Mouse (Mus musculus) liver, embryonic 14.5 days (tissue): ENCODE data around the gene Banp. TPM values are rescaled to one million over a fixed set of nuclear protein-coding genes. Genes with fewer than 3 reads are reported as not detected.
A peak's percentile ranks its signal among the peaks of the same experiment; 100 is the strongest.

Experiments used
- ATAC-seq: fragments of 200-750 bp; cut with Nextera tagmentation; 2 replicates; pipeline ENCODE4 v1.8.0; 2017; ENCODE audit warnings: moderate number of reproducible peaks, mild to moderate bottlenecking, moderate library complexity; ENCODE audit not compliant: insufficient read depth
- DNase-seq, 3 experiments: peaks; one replicate each; pipeline ENCODE4 v3.0.0-alpha.2; 2012 to 2013; ENCODE audit warnings: low read depth in 3 of 3, low spot score in 3 of 3
- H3K27ac ChIP-seq: fragments of 300-500 bp; sonication (generic); 2 replicates; pipeline ENCODE4 v1.5.1; 2014; ENCODE audit warnings: moderate library complexity, mild to moderate bottlenecking, control low read depth, inconsistent platforms
- H3K27me3 ChIP-seq: fragments of 300-500 bp; sonication (generic); 2 replicates; pipeline ENCODE4 v1.6.1; 2014; ENCODE audit warnings: mild to moderate bottlenecking, low read length, moderate library complexity; ENCODE audit not compliant: control insufficient read depth, insufficient read depth
- H3K36me3 ChIP-seq: fragments of 300-500 bp; sonication (generic); replicated peaks from 2 replicates; pipeline ENCODE4 v1.6.1; 2014; ENCODE audit warnings: low read depth; ENCODE audit not compliant: control insufficient read depth, insufficient read depth
- H3K4me1 ChIP-seq, 2 experiments: fragments of 200-500 bp in 1 of 2; fragments of 300-500 bp in 1 of 2; sonication (generic) in 1 of 2; replicated peaks; 2 replicates each; pipeline ENCODE4 v1.6.1; 2012 to 2014; ENCODE audit warnings: antibody characterized with exemption in 1 of 2, inconsistent platforms in 1 of 2, low read length in 1 of 2; ENCODE audit not compliant: control insufficient read depth in 2 of 2, insufficient read depth in 2 of 2
- H3K4me2 ChIP-seq: fragments of 300-500 bp; sonication (generic); 2 replicates; pipeline ENCODE4 v1.6.1; 2014; ENCODE audit warnings: low read depth, mild to moderate bottlenecking, control low read depth, moderate library complexity
- H3K4me3 ChIP-seq, 2 experiments: fragments of 200-500 bp in 1 of 2; fragments of 300-500 bp in 1 of 2; sonication (generic) in 1 of 2; 2 replicates each; pipeline ENCODE4 v1.5.1; 2012 to 2014; ENCODE audit warnings: low read depth in 2 of 2, low read length in 2 of 2, mild to moderate bottlenecking in 2 of 2, control low read depth in 1 of 2, inconsistent platforms in 1 of 2, moderate library complexity in 1 of 2; ENCODE audit not compliant: insufficient read depth in 1 of 2
- H3K9ac ChIP-seq: fragments of 300-500 bp; sonication (generic); replicated peaks from 2 replicates; pipeline ENCODE4 v1.6.1; 2014; ENCODE audit warnings: mild to moderate bottlenecking, control low read depth, moderate library complexity
- H3K9me3 ChIP-seq: fragments of 300-500 bp; sonication (generic); 2 replicates; pipeline ENCODE4 v1.6.1; 2016; ENCODE audit warnings: low read length, mixed read lengths; ENCODE audit not compliant: control insufficient read depth
- CTCF ChIP-seq: IDR thresholded peaks from 2 replicates; pipeline ENCODE4 v1.5.1; 2016; ENCODE audit warnings: antibody characterized with exemption, low read depth, control low read depth
- EP300 ChIP-seq: IDR thresholded peaks from 2 replicates; pipeline ENCODE4 v1.6.1; 2016; ENCODE audit warnings: antibody characterized with exemption, low read depth
- WGBS: fragments of 180-500 bp; shearing (Covaris S2); extraction: QIAGEN DNeasy Blood & Tissue Kit; methylation state at CpG from one replicate; pipeline ENCODE4 v1.1.7; 2014; ENCODE audit not compliant: insufficient replicate concordance; 5-methylcytosine and 5-hydroxymethylcytosine counted together
- polyA plus RNA-seq, 2 experiments: library from polyadenylated mRNA; depleted of rRNA in 1 of 2; stranded (reverse) in 1 of 2; unstranded in 1 of 2; fragments of >200 nt; fragmentation: Nextera tagmentation in 1 of 2; extraction: Ambion mirVana in 1 of 2; gene quantifications; 2 replicates each; pipeline versions ENCODE4 v1.2.1 to v1.2.3; 2012 to 2014

Gene Banp
- polyA plus RNA-seq, 2 experiments: 13.6 to 20.8 TPM

DNA sequence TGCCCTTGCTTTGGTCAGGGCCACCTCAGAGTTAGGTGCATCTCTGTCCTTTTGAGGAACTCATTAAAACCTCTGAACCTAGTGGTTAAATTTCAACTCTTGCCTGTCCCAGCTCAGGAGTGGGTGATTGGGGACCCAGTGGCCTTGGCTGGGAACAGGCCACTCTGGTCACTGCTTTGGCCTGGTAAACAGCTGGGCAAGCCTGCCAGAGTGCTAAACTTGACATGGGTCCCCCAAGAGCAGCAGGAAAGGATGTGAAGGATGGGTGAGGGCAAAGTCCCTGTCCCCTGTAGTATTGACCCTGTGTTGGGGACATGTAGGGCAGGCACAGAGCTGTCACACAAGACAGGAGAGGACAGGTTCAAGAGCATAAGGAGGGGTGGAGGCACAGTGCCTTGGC is 4.7 kb upstream of the Banp start, which contains the start of gene Car5a:
Gene Car5a, minus strand, starts transcription at position 74 of the 400 bp plus-strand sequence.
- TF ChIP-seq EP300 (no peak), CTCF (no peak; the same call in 1 of the 2 replicates)
- Histone ChIP-seq H3K9me3 (no peaks in the 10 kb centered on the region), H3K27ac (no peak within 1 kb of the TSS), H3K4me2 (no peak within 1 kb of the TSS), H3K36me3 (no peaks in the 10 kb centered on the region), H3K4me3 (no peak within 1 kb of the TSS), H3K4me1 (peaks cover 20 to 26% of the 10 kb centered on the region in 2 experiments), H3K27me3 (no peaks in the 10 kb centered on the region), H3K9ac (no peak within 1 kb of the TSS)
- no peak for DNase-seq
- no peak for ATAC-seq

DNA sequence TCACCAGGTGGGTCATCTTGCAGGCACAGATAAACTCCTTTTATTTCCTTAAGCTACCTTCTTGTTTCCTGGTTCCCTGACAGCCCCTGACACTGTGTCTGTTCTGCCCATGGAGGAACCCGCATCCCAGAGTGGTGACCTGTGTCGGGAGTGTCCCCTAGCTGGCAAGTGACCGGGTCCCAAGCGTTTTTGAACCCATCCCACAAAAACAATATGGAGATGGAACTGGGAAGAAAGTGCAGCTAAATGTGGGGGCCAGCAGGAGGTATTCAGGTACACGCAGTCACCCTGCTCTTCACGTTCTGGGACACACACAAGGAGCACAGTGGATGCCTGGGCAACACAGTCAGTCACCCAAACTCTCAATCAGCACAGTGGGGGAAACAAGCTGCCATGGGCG is 3.2 kb upstream of the Banp start:
- no peak for ATAC-seq
- no peak for TF ChIP-seq EP300
- TF ChIP-seq CTCF: no peak
- H3K4me1 ChIP-seq: peaks cover 20 to 26% of the 10 kb centered on the region in 2 experiments
- no peaks in the 10 kb centered on the region for H3K27me3 ChIP-seq
- H3K4me2 ChIP-seq: peak overlapping the region; percentile 76; the same call in 1 of the 2 replicates
- DNase-seq: no peak
- H3K4me3 ChIP-seq: no peak overlapping the region
- H3K9me3 ChIP-seq: no peaks in the 10 kb centered on the region
- no peaks in the 10 kb centered on the region for H3K36me3 ChIP-seq
- 75% methylated on average over 7 of the region's 7 CpGs for WGBS
- H3K9ac ChIP-seq: no peak overlapping the region
- no peak overlapping the region for H3K27ac ChIP-seq

DNA sequence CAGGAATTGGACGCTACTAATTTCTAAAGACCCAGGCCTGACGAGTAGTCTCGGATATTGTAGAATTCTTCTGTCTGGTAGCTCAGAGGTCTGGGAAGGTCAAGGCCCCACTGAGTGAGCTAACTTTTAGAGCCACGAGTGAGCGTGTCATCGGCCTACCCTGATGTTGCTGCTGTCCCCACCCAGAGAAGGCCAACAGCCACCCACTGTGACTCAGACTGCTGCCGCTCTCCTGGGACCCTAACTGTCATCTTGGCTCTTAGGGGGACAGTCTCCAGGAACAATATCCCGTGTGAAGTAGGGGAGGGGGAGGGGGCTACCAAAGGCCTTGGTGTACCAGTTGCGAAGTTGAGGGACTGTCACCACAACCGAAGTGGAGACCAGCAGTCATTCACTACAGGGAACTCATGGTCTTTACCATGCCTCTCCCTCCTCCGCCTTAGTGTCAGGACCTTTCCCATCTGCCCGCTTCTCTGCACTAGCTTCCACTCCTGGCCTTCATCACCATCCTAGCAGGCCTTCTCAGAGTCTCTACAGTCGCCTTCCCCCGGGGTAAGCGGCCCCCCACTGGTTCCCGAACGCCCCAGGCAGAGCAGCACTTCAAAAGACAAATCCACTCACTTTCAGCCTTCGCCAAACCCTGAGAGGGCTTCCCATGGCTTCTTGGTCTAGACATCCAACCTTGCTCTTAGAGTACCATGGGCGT is 2.4 kb upstream of the Banp start:
- Histone ChIP-seq H3K4me2 (peak overlapping the region; percentile 76), H3K9me3 (no peaks in the 10 kb centered on the region), H3K4me1 (peaks cover 21 to 28% of the 10 kb centered on the region in 2 experiments), H3K27ac (peak overlapping the region; percentile 77), H3K9ac (peak overlapping the region; percentile 73), H3K27me3 (no peaks in the 10 kb centered on the region), H3K36me3 (no peaks in the 10 kb centered on the region), H3K4me3 (peak overlapping the region; percentile 55 to 72)
- ATAC-seq: no peak
- DNase-seq: no peak
- WGBS: 33% methylated on average over 19 of the region's 19 CpGs
- TF ChIP-seq CTCF (no peak), EP300 (no peak; the same call in 1 of the 2 replicates)

DNA sequence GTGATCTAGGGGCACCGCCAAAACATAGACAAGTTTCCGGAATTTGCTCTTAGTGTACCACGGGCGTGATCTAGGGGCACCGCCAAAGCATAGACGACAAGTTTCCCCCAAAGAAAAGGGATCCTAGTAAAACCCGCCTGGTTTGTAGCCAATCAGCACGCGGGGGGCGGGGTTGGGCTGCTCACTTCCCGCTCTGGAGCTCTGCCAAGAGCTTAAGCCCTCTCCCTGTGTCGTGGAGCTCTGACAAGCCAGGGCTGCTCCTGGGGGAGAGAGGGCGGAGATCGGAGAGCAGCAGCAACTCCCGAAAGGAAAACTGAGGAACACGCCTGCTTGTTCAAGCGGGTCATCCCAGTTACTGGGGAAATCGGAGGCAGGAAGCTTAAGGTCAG is 1.8 kb upstream of the Banp start:
- Histone ChIP-seq H3K4me3 (peak overlapping the region; percentile 55 to 72), H3K4me2 (peak overlapping the region; percentile 76), H3K4me1 (peaks cover 27 to 31% of the 10 kb centered on the region in 2 experiments), H3K9me3 (no peaks in the 10 kb centered on the region), H3K36me3 (no peaks in the 10 kb centered on the region), H3K27ac (peak overlapping the region; percentile 77), H3K27me3 (no peaks in the 10 kb centered on the region), H3K9ac (peak overlapping the region; percentile 73)
- no peak for TF ChIP-seq CTCF
- under 1% methylated on average over 18 of the region's 18 CpGs for WGBS
- ATAC-seq: peak; percentile 36
- DNase-seq: peak; percentile 82 to 91 (median 86)

DNA sequence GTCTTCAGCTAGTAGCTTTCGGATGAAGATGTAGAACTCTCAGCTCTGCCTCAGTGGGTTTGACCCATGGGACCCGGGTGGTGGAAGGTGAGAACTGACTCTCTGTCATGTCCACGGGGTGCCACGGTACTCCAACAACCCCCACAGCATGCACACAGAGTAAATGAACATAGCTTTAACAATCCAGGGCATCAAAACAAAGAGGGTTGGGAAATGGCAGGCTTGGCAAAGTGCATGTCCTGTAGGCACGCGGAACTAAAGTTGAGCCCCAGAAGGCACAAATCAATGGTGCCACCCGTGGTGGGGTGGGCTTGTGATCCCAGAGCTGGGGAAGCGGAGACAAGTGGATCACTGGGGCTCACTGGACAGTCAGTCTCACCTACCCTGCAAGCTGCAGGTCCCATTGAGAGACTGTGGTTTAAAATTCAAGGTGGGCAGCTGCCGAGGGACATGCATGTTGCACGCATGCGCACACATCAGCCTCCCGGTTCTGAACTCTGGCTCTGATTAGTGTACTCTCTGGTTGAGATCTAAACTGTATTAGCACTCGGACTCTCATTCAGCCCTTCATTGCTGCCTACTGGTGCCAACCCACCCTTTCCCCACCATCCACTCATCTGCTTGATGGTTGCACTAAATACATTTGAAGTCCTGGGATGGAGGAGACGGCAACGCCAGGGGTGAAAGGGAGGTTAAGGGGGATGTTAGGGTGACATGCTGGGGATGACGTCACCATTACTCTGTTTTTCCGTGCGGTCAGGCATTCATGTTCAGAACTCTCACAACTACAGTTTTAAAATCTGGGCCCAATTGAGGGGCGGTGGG is 1.0 kb upstream of the Banp start:
- Histone ChIP-seq H3K4me2 (peak overlapping the region; percentile 76), H3K27ac (peak overlapping the region; percentile 42), H3K27me3 (no peaks in the 10 kb centered on the region), H3K4me3 (peak overlapping the region; percentile 55 to 72), H3K36me3 (no peaks in the 10 kb centered on the region; the same call in 1 of the 2 replicates), H3K9me3 (no peaks in the 10 kb centered on the region), H3K9ac (peak overlapping the region; percentile 73), H3K4me1 (peaks cover 29 to 36% of the 10 kb centered on the region in 2 experiments)
- DNase-seq: no peak
- WGBS: 52% methylated on average over 19 of the region's 19 CpGs
- TF ChIP-seq EP300: no peak
- no peak for TF ChIP-seq CTCF
- no peak for ATAC-seq
